Comparison of ENCODE assay signal across 11 mouse cellular contexts in the genomic region with DNA sequence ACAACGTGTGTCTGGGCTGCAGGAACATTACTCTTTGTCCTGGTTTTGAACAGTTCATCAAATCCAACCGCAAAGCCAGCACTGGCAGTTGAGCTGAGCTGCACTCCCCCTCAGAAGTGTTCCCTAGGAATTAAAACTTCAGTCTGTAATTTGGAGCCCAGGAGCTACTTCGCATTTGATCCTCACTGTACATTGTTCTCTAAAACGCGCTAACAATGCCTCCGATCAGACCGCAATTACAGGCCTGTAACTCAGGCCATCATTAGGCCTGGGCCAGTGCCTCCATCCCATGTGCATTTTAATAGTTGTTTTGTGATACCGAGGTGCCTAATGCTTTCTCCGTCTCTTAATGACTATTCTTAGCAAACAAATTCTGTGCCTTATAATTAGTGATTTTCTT.
"Had no signal": no experiment of that assay in that cellular context is flagged by ENCODE, and none has a peak within 500 bp of the region (broad histone marks: within the 10 kb centered on the region; RNA-seq: fewer than 3 reads in every experiment).

No protein-coding gene starts in this region.

- H3K4me2 ChIP-seq: kidney, embryonic 15.5 days; liver, embryonic 11.5 days; liver, embryonic 15.5 days; midbrain, embryonic 12.5 days had no signal

- H3K27me3 ChIP-seq: kidney, embryonic 15.5 days; liver, embryonic 15.5 days; midbrain, embryonic 12.5 days had no signal

- H3K36me3 ChIP-seq: kidney, embryonic 15.5 days; limb, embryonic 10.5 days; liver, embryonic 15.5 days; midbrain, embryonic 12.5 days had no signal

- H3K9ac ChIP-seq: kidney, embryonic 15.5 days; liver, embryonic 15.5 days; midbrain, embryonic 12.5 days had no signal

- H3K27ac ChIP-seq: kidney, embryonic 15.5 days; left cerebral cortex, adult 2 months; limb, embryonic 10.5 days; liver, embryonic 15.5 days; macrophage; midbrain, embryonic 12.5 days; stomach, postnatal 0 days had no signal

- H3K4me3 ChIP-seq: kidney, embryonic 15.5 days; left cerebral cortex, adult 2 months; limb, embryonic 10.5 days; liver, embryonic 15.5 days; midbrain, embryonic 12.5 days had no signal

- H3K9me3 ChIP-seq: kidney, embryonic 15.5 days; limb, embryonic 10.5 days; liver, embryonic 15.5 days; midbrain, embryonic 12.5 days had no signal

- DNase-seq: kidney, postnatal 14 days; lung, adult 2 months; lung, postnatal 10 days had no signal

- H3K4me1 ChIP-seq: kidney, embryonic 15.5 days; liver, embryonic 15.5 days; midbrain, embryonic 12.5 days had no signal
